Mouse (Mus musculus): Measurements from ENCODE around the gene Olfr914.

The Olfr914 gene

GRCm38 (mm10) chr9:38604802-38605201 lies at the start of gene Olfr914:
Gene Olfr914, plus strand, starts transcription at chr9:38605102.
- DNase-seq: no peak

DNA sequence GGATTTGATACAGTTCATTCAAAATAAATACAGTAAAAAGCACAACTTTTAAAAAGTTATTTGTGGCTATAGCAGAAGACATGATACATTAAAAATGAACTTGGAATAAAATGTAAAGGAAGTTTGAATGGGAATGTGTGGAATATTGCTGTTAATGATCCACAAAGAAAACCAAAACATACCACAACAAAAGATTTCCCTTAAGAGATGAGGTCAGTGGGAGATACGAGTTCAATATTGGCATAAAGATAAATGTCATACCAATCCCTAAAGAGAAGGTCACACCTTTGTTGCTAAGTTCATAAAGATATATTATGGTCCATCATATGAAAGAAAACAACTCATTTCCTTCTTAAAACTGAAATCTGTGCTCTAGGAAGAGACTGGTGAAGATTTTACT lies 25.0 kb upstream of the Olfr914 start, which contains the start of gene Olfr912:
Gene Olfr912, plus strand, starts transcription at position 301 of the 400 bp plus-strand sequence.
- DNase-seq: no peak

- no peak for DNase-seq
Observed at GRCm38 (mm10) chr9:38591056-38591455, 13.8 kb upstream of the Olfr914 start.

DNA sequence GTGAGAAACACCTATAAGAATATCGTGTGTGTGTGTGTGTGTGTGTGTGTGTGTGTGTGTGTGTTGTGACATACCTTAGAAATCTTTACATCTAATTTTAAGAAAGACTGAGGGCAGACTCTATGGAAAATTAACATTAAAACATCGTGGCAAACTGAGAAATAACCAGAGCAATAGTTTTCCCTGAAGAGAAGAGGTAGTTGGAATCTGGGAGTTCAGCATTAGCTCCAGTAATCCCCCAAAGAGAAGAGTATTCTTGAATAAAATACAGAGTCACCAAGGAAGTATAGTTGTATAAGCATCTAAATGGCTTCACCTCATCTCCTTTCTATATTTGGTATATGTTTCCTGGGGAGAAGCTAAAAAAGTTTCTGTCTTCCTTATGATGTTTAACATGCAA lies 12.4 kb upstream of the Olfr914 start, which contains the start of gene Olfr913:
Gene Olfr913, plus strand, starts transcription at position 301 of the 400 bp plus-strand sequence.
- DNase-seq: no peak

DNA sequence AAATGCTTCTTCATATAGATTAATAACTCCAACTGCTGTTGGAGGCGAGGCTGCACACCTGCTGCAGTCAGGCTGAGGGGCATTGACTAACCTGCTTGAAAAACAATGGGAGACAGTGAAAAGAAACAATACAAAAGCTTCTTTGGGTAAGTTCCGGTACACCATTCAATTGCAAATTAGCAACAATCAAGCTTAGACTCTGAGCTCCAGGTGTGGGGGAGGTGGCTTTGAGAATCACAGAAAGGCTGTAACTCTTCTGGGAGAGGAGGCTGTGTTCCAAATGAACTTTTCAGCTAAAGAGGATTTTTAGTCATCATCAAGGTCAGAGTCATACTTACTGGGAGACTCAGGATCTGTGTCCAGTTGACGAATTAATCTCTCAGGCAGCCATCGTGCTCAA lies 27.5 kb downstream of the Olfr914 start:
- no peak for DNase-seq

- no peak for DNase-seq
Observed at GRCm38 (mm10) chr9:38659775-38660174, 54.9 kb downstream of the Olfr914 start, which contains the start of gene Olfr916. Gene Olfr916, minus strand, starts transcription at chr9:38659875.

Measured in retina, postnatal 1 day (tissue).